Mouse (Mus musculus) liver, adult 2 months (tissue): Measurements from ENCODE around the gene Defb13.

ENCODE experiments used
- CTCF ChIP-seq: fragments of 200-500 bp; IDR thresholded peaks from 2 replicates; pipeline ENCODE4 v1.5.1; 2011; ENCODE audit warnings: low read depth, low read length, control low read depth
- POLR2A ChIP-seq: fragments of 200-500 bp; IDR thresholded peaks from 2 replicates; pipeline ENCODE4 v1.6.1; 2011; ENCODE audit warnings: low read length, control low read depth; ENCODE audit not compliant: insufficient read depth; ENCODE audit errors: extremely low read depth

GRCm38 (mm10) chr8:21915625-21916024 lies 30.9 kb upstream of the Defb13 start:
- TF ChIP-seq POLR2A: no peak
- no peak for TF ChIP-seq CTCF
